Mouse (Mus musculus): ENCODE measurements at regions not wholly inside any gene's neighbourhood (a gene's known extent, or its start where the extent isn't known, plus 50 kb on each side); places are given as distances from the start of the nearest gene placed in this dataset.

- no peak for DNase-seq
These were observed 167.6 kb upstream of the Tyw5 start for GRCm38 (mm10) chr1:57574530-57574929.

- DNase-seq: no peak
These were observed 169.3 kb upstream of the Tyw5 start for GRCm38 (mm10) chr1:57576066-57576753.

- DNase-seq: no peak
These were observed 172.2 kb upstream of the Tyw5 start for GRCm38 (mm10) chr1:57579086-57579485.

- no peak for DNase-seq
These were observed 180.0 kb upstream of the Spats2l start for GRCm38 (mm10) chr1:57593707-57594589.

GRCm38 (mm10) chr1:57594815-57595214 is 179.1 kb upstream of the Spats2l start:
- no peak for DNase-seq

DNA sequence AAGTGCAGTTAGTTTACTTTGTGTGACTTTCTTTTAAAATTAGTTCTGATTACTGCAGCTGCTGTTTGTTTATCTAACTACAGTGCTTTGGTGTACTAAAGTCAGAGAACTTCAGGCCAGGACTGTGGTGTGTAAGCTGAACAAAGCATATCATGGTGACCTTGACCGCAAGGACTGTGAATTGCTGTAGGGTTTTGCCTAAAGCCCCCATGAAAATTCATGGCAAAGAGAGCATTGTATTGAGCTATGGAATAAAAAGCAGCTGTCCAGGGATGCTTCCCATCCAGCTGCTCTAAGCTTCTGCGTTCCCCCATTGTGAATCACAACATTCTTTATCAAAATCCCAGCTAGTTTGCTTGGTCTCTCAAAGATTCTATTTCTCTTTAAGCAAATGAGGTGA is 173.0 kb upstream of the Spats2l start:
- no peak for DNase-seq

DNA sequence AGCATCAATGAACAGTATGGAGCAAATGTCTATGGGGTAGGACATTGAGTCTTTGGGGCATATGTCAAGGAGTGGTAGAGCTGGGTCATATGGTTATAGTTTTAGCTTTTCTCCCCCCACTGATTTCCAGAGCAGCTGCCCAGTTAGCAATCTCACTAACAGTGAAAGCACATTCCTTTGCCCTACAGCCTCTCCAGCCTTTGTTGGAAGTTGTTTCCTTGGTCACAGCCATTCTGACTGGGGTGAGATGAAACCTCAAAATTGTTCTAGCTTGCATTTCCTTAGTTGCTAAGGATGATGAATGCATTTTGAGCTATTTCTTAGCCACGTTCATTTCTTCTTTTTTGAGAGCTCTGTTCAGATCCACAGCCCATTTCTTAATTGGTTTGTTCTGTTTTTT is 168.4 kb upstream of the Spats2l start:
- no peak for DNase-seq

DNA sequence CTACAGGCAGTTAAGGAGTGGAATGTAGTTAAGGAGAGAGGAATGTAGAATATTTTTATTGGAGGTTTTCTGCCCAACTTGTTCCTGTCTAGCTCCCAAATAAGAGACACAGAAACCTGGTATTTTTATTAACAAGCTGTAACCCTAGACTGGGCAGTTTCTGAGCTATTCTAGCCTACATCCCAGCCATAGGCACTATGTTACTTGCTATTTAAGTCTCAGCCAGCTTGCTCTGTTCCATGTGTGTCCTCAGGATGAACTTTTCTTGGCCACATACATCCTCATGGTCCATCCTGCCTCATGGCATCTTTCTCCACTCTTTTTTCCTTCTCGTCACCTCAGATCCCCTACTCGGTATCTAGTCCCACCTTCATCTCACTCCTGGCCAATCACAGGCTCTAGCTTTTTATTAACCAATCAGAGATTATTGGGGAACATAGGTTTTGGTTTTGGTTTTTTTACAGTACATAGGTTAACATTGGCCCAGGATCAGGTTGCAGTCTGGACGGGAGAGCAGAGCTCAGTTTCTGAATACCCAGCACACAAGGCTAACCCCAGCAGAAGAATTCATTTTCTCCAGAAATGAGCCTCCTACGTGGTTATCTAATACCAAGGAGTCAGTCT is 167.8 kb upstream of the Spats2l start:
- no peak for DNase-seq

DNA sequence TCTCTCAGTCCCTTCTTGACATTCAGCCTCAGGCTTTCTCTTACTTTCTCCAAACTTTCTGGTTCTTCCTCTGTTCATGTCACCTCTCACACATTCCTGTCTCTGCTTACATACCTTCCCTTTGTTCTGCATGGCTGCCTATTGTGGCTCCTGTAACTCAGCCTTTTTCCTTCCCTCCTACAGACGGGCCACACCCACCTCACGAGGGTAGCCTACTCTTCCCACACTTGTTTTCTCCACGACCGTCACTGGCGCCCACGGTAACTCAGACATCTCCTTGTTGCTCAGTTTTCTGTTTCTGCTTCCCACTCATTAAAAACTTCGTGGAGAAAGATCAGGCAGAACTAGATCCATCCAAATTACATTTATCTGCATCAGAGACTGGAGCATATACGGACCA is 166.9 kb upstream of the Spats2l start:
- DNase-seq: no peak

GRCm38 (mm10) chr1:57607626-57608422 is 166.1 kb upstream of the Spats2l start:
- DNase-seq: no peak

DNA sequence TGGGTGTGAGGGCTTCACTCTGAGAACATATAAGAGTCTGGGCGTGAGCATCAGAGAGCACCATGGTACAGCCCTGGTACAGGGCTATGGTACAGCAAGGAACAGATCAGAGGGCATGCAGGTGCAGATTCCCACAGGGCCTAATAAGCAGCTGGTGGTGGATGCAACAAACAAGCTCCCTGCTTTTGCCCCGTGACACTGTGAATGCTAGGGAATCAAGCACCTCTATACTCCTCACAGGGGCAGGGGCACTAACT is 165.6 kb upstream of the Spats2l start:
- DNase-seq: no peak

DNA sequence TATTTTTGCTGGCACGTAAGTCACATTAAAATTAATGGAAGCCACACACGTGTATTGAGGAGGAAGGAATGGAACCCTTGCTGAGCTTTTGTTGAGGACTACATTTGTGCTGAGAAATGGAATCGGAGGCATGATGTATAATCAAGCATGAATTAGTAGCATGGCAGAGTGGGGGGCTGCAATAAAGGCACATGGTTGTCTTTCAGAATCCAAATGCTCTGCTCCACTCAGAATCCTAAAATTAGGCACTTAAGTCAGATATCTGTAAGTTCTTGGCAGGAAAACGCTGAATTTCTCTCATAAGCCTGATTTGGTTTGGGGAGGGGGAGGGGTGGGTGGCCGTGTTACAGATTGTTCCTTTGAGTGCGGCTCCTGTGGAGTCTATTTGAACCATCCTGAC is 164.7 kb upstream of the Spats2l start:
- DNase-seq: no peak

- no peak for DNase-seq
These were observed 161.8 kb upstream of the Spats2l start for GRCm38 (mm10) chr1:57612171-57612570.

- DNase-seq: no peak
These were observed 160.8 kb upstream of the Spats2l start for GRCm38 (mm10) chr1:57612931-57613804.

- DNase-seq: no peak
These were observed 158.8 kb upstream of the Spats2l start for GRCm38 (mm10) chr1:57615155-57615554.

DNA sequence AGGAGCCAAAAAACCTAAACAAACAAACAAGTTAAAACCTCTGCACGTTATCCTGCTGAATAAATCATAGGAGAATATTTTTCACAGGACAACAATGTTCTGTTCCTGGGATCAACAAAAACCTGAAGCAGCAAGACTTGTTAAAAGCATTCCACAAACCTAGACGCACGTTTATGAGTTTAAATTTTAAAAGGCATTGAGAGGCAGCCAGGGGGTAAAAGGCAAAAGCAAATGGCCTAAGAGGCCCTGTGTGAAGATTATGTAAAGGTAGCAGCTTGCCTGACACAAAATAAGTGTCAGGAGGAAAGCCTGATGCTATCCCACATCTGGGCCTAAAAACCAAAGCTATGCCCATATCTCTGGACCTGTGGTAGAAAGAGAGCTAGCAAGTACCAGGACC is 156.6 kb upstream of the Spats2l start:
- no peak for DNase-seq

GRCm38 (mm10) chr1:57622561-57622960 is 151.4 kb upstream of the Spats2l start:
- DNase-seq: no peak

- DNase-seq: no peak
These were observed 140.0 kb upstream of the Spats2l start for GRCm38 (mm10) chr1:57633986-57634385.

DNA sequence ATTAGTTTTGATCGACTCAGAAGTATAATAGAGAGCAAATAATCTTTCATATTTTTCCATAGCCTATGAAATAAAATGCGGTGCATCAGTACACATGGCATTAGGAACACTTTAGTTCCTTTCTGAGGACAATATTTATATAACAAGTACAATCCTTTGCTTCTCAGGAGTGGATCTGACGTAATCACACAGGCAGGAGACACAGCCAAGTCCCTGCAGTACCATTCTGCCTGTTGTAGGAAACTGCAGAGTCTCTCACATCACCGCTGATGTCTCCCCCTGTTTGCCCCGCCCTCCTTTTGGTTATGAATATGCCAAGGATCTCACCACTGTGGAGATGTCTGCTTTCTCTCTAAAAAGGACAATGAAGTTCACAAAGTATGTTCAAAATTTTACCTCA is 131.8 kb upstream of the Spats2l start:
- DNase-seq: no peak

DNA sequence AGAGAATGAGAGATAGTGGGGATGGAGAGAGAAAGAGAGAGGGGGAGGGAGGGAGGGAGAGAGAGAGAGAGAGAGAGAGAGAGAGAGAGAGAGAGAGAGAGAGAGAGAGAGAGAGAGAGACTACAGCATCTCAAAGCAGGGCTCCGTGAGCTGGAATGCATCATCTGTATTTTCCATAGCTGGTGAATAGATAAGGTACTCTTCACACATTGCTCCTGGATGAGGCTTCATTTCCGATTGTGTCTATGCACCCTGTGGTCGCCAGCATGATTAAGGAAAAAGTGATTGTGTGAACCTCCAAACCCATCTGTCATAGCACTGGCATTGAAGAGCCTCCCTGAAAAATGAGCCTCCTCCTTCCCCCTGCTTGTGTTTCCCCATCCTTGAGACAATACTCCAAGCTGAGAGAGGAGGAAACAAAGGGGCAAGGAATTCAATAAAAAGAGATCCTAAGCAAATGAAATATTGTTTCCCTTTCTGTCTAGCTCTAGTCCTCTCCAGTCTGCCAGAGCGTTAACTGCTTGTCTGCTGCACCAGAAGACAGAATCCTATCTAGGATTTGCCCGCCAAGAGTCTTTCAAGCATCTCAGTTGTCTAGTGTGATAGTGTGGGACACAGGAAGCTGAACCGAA is 130.4 kb upstream of the Spats2l start:
- DNase-seq: no peak

GRCm38 (mm10) chr1:57664962-57665361 is 109.0 kb upstream of the Spats2l start:
- DNase-seq: no peak

GRCm38 (mm10) chr1:57665724-57666123 is 108.2 kb upstream of the Spats2l start:
- DNase-seq: no peak
